Mouse (Mus musculus) megakaryocyte, embryonic 14.5 days (primary cell): ENCODE results near the gene Tmem132c. TPM values are rescaled to one million over a fixed set of nuclear protein-coding genes. Genes with fewer than 3 reads are reported as not detected.

Source experiments
- H3K27me3 ChIP-seq: replicated peaks from 2 replicates; pipeline ENCODE3; 2012; ENCODE audit warnings: inconsistent platforms
- H3K36me3 ChIP-seq: replicated peaks from 2 replicates; pipeline ENCODE3; 2012; ENCODE audit warnings: low read length, inconsistent platforms, mixed read lengths
- H3K4me1 ChIP-seq: 2 replicates; pipeline ENCODE4 v1.6.1; 2012; ENCODE audit warnings: inconsistent platforms
- H3K4me3 ChIP-seq: replicated peaks from 2 replicates; pipeline ENCODE3; 2012; ENCODE audit warnings: moderate library complexity, mild to moderate bottlenecking, inconsistent platforms
- H3K9me3 ChIP-seq: 2 replicates; pipeline ENCODE4 v1.6.1; 2012; ENCODE audit warnings: inconsistent platforms
- FLI1 ChIP-seq: IDR thresholded peaks from 2 replicates; pipeline ENCODE4 v1.6.1; 2012; ENCODE audit warnings: low read length, inconsistent platforms, mixed read lengths
- GATA1 ChIP-seq: IDR thresholded peaks from 3 replicates; pipeline ENCODE4 v1.6.1; 2012; ENCODE audit warnings: mixed read lengths, low read length, inconsistent platforms, borderline replicate concordance
- polyA plus RNA-seq: library from polyadenylated mRNA; stranded (reverse); fragments of >175 nt; gene quantifications from 2 replicates; pipeline ENCODE4 v1.2.3, GENCODE M21; 2012; ENCODE audit warnings: low replicate concordance; ENCODE audit not compliant: insufficient read depth

Tmem132c gene
- polyA plus RNA-seq, 1 experiment: not detected

- H3K4me3 ChIP-seq: no peak overlapping the region
- H3K27me3 ChIP-seq: no peaks in the 10 kb centered on the region
- H3K36me3 ChIP-seq: no peaks in the 10 kb centered on the region
- no peaks in the 10 kb centered on the region for H3K4me1 ChIP-seq
- peaks cover 75% of the 10 kb centered on the region for H3K9me3 ChIP-seq
- no peak for TF ChIP-seq FLI1
- no peak for TF ChIP-seq GATA1
These were observed 236.7 kb downstream of the Tmem132c start for GRCm38 (mm10) chr5:127478322-127478721.

GRCm38 (mm10) chr5:127480931-127481330, 239.3 kb downstream of the Tmem132c start:
- TF ChIP-seq FLI1: no peak
- no peak for TF ChIP-seq GATA1
- Histone ChIP-seq H3K4me1 (no peaks in the 10 kb centered on the region), H3K4me3 (no peak overlapping the region), H3K27me3 (no peaks in the 10 kb centered on the region), H3K9me3 (peaks cover 69% of the 10 kb centered on the region), H3K36me3 (no peaks in the 10 kb centered on the region)

- no peak for TF ChIP-seq FLI1
- Histone ChIP-seq H3K4me3 (no peak overlapping the region), H3K4me1 (no peaks in the 10 kb centered on the region), H3K9me3 (peaks cover 67% of the 10 kb centered on the region), H3K36me3 (no peaks in the 10 kb centered on the region), H3K27me3 (no peaks in the 10 kb centered on the region)
These were observed 239.8 kb downstream of the Tmem132c start for GRCm38 (mm10) chr5:127481416-127481815.

GRCm38 (mm10) chr5:127482342-127482741, 240.7 kb downstream of the Tmem132c start:
- no peaks in the 10 kb centered on the region for H3K36me3 ChIP-seq
- H3K4me1 ChIP-seq: no peaks in the 10 kb centered on the region
- H3K27me3 ChIP-seq: no peaks in the 10 kb centered on the region
- H3K9me3 ChIP-seq: peaks cover 67% of the 10 kb centered on the region
- no peak overlapping the region for H3K4me3 ChIP-seq
- TF ChIP-seq GATA1 (no peak), FLI1 (no peak)

- TF ChIP-seq FLI1: no peak
- no peak for TF ChIP-seq GATA1
- Histone ChIP-seq H3K27me3 (no peaks in the 10 kb centered on the region), H3K9me3 (peaks cover 70% of the 10 kb centered on the region), H3K36me3 (no peaks in the 10 kb centered on the region), H3K4me1 (no peaks in the 10 kb centered on the region), H3K4me3 (no peak overlapping the region)
These were observed 242.5 kb downstream of the Tmem132c start for GRCm38 (mm10) chr5:127483955-127484659.

- Histone ChIP-seq H3K4me1 (no peaks in the 10 kb centered on the region), H3K36me3 (no peaks in the 10 kb centered on the region), H3K27me3 (no peaks in the 10 kb centered on the region), H3K9me3 (peaks cover 64% of the 10 kb centered on the region), H3K4me3 (no peak overlapping the region)
- TF ChIP-seq FLI1 (no peak), GATA1 (no peak)
These were observed 243.3 kb downstream of the Tmem132c start for GRCm38 (mm10) chr5:127484813-127485486.

- no peaks in the 10 kb centered on the region for H3K4me1 ChIP-seq
- TF ChIP-seq FLI1 (no peak), GATA1 (no peak)
- no peaks in the 10 kb centered on the region for H3K36me3 ChIP-seq
- H3K9me3 ChIP-seq: peaks cover 68% of the 10 kb centered on the region
- no peak overlapping the region for H3K4me3 ChIP-seq
- H3K27me3 ChIP-seq: no peaks in the 10 kb centered on the region
These were observed 245.6 kb downstream of the Tmem132c start for GRCm38 (mm10) chr5:127487190-127487589.

- Histone ChIP-seq H3K9me3 (peaks cover 69% of the 10 kb centered on the region), H3K4me3 (no peak overlapping the region)
These were observed 247.1 kb downstream of the Tmem132c start for GRCm38 (mm10) chr5:127488666-127489065.

GRCm38 (mm10) chr5:127491724-127492123, 250.1 kb downstream of the Tmem132c start:
- Histone ChIP-seq H3K27me3 (no peaks in the 10 kb centered on the region), H3K4me3 (no peak overlapping the region), H3K4me1 (no peaks in the 10 kb centered on the region), H3K9me3 (peaks cover 75% of the 10 kb centered on the region), H3K36me3 (no peaks in the 10 kb centered on the region)
- no peak for TF ChIP-seq FLI1

More at GRCm38 (mm10) chr5:127488666-127489065, 247.1 kb downstream of the Tmem132c start:
- Histone ChIP-seq H3K4me1 (no peaks in the 10 kb centered on the region), H3K27me3 (no peaks in the 10 kb centered on the region), H3K36me3 (no peaks in the 10 kb centered on the region)
- TF ChIP-seq FLI1 (no peak), GATA1 (no peak)

GRCm38 (mm10) chr5:127496895-127497294, 255.3 kb downstream of the Tmem132c start:
- Histone ChIP-seq H3K9me3 (peaks cover 82% of the 10 kb centered on the region), H3K27me3 (no peaks in the 10 kb centered on the region), H3K4me1 (no peaks in the 10 kb centered on the region), H3K36me3 (no peaks in the 10 kb centered on the region), H3K4me3 (no peak overlapping the region)
- TF ChIP-seq GATA1 (no peak), FLI1 (no peak)
